Mouse (Mus musculus): ENCODE measurements at regions not wholly inside any gene's neighbourhood (a gene's known extent, or its start where the extent isn't known, plus 50 kb on each side); places are given as distances from the start of the nearest gene placed in this dataset.

DNA sequence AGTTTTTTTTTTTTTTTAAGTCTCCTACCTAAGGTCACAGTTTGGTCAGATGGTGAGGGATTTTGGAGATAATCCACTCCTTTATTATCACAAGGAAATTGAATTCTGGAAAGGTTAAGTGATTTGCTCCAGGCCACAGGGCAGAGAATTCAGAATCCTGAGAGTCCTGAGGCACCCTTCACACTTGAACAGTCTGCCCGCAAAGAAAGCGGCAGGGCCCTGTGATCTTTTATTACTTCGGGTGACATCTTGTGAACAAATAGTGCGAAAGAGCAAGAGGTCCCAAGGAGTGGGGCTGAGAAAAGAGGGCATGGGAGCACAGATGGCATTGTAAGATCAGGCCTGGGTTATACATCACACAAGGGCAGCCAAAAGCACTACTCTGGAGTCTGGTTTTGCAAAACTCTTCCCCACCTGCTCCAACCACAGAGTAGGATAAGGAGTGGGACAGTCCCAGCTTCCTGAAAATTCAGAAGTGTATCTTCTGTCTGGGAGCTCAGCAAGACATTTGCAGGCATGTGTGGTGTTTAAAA, 150.5 kb upstream of the Wdr11 start:
- no peak for DNase-seq
- intact Hi-C loops (cut with DNase I) = no loop called here

DNA sequence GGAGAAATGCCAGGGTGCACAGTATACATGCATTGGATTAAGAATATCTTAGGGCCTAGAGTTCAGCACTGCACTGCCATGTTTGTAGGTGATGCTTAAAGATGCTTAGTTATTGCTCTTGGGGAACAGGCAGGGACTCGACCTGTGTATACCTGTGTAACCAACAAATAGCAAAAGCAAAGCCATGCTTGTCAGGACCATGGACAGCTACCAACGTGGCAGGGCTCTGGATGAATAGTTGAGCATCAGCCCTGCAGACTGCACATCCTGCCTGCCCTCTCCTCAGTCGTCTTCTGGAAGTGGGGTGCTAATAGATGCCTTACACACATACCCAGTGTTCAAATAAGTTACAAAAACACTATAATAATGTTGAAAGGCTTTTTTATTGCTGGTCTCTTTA, 122.2 kb upstream of the Wdr11 start:
- intact Hi-C loops (cut with DNase I) = no loop called here
- peak; percentile 47 to 70 for DNase-seq

DNA sequence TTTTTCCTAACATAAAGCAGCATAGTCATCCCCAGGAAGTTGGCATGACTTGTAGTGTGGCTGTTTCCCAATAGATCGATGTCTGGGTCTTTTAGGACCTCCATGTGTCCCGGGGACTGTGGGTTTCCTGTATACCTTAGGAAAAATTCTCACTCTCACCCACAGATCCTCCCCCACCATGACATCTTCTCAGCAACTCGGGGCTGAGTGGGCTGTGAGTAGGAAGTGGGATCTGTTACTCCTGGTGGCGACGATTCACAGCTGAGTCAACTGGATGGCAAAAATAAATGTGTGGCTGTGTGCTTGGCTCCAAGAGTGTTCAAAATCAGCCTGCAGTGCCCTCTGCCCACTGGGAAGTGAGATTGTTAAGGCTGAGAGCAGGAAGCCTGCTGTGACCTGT, 107.9 kb upstream of the Wdr11 start:
- no peak for DNase-seq
- intact Hi-C loops (cut with DNase I) = no loop called here

DNA sequence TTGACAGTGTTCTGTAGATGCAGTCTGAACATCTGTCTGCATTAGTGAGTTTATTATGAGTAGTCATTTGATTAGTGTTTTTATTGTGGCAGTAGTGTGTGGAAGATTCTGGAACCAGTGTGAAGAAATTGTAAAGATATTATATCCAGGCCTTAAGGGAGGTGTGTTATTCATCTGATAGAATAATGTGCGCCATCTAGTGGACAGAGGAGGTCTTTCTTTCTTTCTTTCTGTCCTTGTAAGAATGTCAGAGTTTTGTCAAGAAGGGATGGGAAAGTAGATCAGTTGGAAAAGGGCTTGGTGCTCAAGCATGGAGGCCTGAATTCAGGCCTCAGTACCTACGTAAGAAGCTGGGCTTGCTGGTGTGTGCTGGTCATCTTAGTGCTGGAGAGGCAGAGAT, 84.8 kb upstream of the Wdr11 start:
- peak in 1 of 2 experiments; percentile 15 for DNase-seq
- intact Hi-C loops (cut with DNase I) = loop anchor here (5.0 kb wide), 1 partner anchor 270 kb away; no protein-coding TSS in a partner anchor

DNA sequence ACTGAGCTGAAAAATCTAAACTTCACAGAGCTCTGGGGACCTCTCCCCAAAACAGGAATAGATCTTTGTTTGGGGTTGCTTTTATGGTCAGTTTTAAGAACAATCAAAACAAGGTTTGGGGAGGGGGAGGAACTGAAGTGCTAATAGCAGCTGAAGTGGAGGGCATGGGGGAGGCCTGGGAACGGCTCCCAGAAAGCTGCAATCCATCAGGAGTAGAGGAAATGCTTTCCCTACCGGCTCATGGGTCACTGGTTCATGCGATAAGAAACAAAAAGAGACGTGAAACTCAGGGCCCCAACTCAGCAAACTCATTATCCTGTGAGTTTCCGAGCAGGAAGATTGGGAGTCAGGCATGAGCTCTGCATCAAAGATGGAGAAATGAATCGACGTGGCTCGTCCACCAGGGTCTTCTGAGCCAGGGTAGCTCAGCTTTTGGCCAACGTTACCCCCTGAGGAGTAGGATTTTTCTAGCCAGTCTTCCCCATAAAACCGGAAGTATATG, 82.0 kb upstream of the Wdr11 start:
- DNase-seq = peak in 1 of 2 experiments; percentile 30
- intact Hi-C loops (cut with DNase I) = loop anchor here (2.0 to 5.0 kb wide), 2 partner anchors 272 to 649 kb away; no protein-coding TSS in a partner anchor

DNA sequence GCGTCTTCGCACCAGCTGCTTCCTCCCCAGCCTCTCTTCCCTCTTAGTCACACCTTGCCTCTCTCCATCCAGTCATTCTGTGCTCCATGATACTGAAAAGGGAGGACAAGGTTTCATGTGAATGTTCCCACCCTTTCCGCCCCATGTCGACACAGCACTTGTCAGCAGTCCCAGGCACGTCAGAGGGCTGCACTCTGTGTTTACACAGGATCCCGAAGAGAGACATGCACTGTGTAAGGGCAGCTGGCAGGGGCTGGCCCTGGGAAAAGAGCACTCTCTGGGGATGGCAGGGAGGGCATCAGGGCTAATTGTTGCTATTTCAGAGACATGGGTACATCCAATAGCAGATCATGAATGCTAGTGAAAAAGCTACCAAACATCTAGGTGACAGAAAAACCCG, 77.0 kb upstream of the Wdr11 start:
- DNase-seq = no peak
- intact Hi-C loops (cut with DNase I) = no loop called here

DNA sequence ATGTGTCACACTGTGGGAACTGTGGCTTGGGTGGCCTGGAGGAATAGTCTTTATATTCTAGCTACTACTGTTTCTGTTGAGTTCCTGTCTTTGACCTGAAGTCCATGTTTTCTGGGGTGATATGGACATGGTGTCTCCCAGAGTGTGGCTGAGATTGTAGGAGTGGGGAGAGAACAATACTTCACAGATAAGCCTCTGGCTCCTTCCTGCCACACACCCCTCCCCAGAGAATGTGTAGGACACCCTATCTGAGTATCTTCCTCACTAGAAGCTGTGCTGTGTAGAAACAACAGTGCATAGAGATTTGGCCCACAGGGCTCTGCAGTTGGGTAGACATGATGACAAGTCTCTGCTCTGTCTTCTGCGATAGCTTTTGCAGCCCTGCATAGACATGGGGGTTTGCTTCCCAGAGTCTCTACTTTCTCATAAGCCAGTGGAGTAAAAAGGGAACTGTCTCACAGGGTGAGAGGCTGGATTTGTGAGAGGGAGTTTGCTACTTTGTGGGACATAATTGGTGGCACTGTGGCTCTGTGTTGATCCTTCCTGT, 67.2 kb upstream of the Wdr11 start:
- intact Hi-C loops (cut with DNase I) = no loop called here

DNA sequence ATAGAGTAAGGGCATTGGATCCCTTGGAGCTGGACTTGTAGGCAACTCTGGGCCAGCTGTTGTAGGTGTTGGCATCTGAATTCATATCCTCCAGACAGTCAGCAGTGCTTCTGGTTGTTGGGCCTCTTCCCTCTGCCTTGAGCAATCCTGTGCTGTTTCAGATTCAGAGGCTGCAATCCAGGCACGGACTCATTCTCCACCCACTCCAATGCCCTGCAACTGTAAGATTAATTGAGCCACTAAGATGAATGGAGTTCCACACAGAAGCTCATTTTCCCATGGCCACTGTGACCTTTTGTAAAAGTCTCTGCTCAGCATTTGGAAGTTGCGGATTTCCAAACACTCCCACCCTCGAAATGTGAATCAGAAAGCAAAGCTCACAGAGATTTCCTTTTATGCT, 65.7 kb upstream of the Wdr11 start:
- intact Hi-C loops (cut with DNase I) = no loop called here
- DNase-seq = no peak

More for the DNA sequence above, 67.2 kb upstream of the Wdr11 start:
- no peak for DNase-seq

DNA sequence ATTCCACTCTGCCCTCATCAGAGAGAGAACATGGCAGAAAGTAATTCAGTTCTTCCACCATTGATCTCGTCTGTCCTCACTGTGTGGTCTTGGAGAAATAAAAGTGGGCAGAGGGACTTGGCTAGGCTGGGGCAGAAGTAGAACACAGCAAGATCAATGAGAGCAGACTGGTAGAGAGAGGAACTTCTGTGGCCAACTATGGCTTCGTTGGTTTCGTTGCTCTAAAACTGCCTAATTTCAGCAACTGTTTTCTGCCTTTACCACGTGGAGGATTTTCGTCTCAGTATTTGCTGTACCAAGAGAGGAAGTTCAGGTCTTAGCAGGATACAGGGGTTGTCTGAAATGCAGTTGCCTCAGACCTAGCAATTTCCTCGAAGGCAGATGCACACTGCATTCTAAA, 63.4 kb upstream of the Wdr11 start:
- intact Hi-C loops (cut with DNase I) = no loop called here
- DNase-seq = no peak

DNA sequence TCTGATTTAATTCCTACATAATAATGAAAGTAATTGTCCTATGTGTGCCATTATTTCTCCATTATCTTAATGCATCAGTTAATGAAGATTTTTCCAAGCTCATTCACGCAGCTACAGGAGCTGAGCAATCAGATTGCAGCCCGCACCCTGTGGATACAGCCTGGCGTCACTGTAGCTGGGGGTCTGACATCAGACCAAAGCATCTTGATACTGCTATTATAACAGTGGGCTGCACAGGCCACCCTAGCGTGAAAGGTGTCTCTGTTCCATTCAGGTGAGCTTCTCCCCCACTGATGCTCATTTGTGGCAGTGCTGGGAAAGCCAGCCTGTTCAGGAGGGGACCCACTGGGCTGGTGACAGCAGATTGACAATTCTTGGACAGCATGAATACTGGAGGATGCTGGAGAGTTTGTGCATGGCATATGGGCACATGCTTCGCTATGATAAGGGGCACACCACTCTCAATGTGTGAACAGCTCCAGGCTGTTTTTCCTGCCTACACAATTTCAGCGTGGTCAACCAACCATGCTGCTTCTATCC, 58.2 kb upstream of the Wdr11 start:
- intact Hi-C loops (cut with DNase I) = no loop called here
- DNase-seq = no peak

All from heart, postnatal 14 days (tissue).